Mouse (Mus musculus): ENCODE measurements around the gene Cnot2. TPM values are rescaled to one million over a fixed set of nuclear protein-coding genes. Genes with fewer than 3 reads are reported as not detected.

Cnot2 gene
- polyA plus RNA-seq, 1 experiment from 2014 or later = 28.1 TPM

GRCm38 (mm10) chr10:116505303-116506014 is 75.9 kb downstream of the Cnot2 start:
- no peak for ATAC-seq
- no peak for TF ChIP-seq CTCF (IDR thresholded peaks at IDR 0.05; ENCODE audit: low read depth)
- Histone ChIP-seq H3K9ac (ENCODE audit: low read depth, low read length) (no peak overlapping the region), H3K36me3 (ENCODE audit: control insufficient read depth, insufficient read depth) (0 out of 2 replicates have a peak, but pooled peaks cover 6% of the 10 kb centered on the region), H3K9me3 (ENCODE audit: control insufficient read depth) (no peaks in the 10 kb centered on the region), H3K27ac (ENCODE audit: low read depth, low read length) (no peak overlapping the region), H3K4me3 (ENCODE audit: low read depth, low read length) (no peak overlapping the region), H3K27me3 (replicated peaks; ENCODE audit: control insufficient read depth, insufficient read depth, low read length) (no peaks in the 10 kb centered on the region), H3K4me1 (replicated peaks; ENCODE audit: control insufficient read depth, insufficient read depth, low read length) (no peaks in the 10 kb centered on the region), H3K4me2 (replicated peaks; ENCODE audit: low read depth) (no peak overlapping the region)
- 83% methylated on average over 7 of the region's 7 CpGs for WGBS

DNA sequence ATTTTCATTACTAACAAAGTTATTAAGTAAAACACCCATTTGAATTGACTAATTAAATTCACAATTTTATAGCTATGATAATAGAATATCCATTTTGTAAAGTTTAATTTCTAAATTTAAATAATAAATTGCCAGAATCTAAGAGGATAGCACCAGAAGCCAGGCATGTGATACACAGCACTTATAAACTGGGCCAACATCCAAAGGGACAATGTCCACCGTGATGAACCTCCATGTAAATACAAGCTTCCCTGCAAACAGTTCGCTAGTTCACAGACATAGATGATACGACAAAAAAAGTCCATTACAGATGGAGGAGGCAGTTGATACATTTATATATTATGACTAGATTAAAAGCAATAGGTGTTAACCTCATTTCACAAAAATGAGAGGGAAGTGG is 88.5 kb downstream of the Cnot2 start:
- H3K36me3 ChIP-seq (ENCODE audit: control insufficient read depth, insufficient read depth) = peaks cover 30% of the 10 kb centered on the region
- 73% methylated on average over 3 of the region's 3 CpGs for WGBS
- no peak for ATAC-seq
- TF ChIP-seq CTCF (IDR thresholded peaks at IDR 0.05; ENCODE audit: low read depth) = no peak
- H3K27me3 ChIP-seq (replicated peaks; ENCODE audit: control insufficient read depth, insufficient read depth, low read length) = no peaks in the 10 kb centered on the region
- H3K9me3 ChIP-seq (ENCODE audit: control insufficient read depth) = no peaks in the 10 kb centered on the region
- no peak overlapping the region for H3K4me3 ChIP-seq (ENCODE audit: low read depth, low read length)
- no peak overlapping the region for H3K4me2 ChIP-seq (replicated peaks; ENCODE audit: low read depth)
- no peak overlapping the region for H3K9ac ChIP-seq (ENCODE audit: low read depth, low read length)
- no peaks in the 10 kb centered on the region for H3K4me1 ChIP-seq (replicated peaks; ENCODE audit: control insufficient read depth, insufficient read depth, low read length)
- no peak overlapping the region for H3K27ac ChIP-seq (ENCODE audit: low read depth, low read length)

DNA sequence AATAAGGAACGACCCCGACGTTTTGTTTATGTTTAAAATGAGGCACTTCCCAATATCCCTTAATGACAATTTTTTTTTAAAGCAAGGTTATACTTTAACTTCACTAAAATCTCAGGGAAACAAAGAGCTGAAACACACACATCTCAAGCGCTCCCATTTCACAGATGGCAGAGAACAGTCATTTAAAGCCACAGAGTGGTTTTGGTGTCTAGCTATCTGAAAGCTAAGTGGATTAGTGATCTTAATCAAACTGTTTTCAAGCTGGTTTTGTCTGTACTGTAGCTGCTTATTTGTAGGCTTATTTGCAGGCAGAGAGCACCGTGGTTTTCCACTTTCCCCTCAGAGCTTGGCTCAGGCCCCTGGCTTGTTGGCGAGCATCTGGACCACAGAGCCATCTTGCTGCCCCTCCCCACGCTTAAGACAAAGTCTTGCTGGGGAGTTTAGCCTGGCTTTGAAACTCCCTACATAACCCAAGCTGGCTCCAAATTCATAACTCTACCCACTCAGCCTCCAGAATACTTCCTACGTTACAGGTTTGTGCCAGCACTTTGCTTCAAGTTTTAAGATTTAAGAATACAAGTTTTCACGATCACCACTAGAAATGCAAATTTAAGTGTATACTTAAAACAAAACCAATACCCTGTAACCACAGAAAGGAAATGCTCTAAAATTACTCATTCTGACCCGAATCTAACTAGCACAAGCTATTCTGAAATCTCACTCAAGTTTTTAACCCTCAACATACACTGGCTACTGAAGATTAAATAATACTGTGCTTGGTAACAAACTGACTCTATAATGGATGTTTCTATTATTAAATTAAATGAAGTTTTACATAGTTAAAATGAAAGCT is 94.2 kb downstream of the Cnot2 start:
- Histone ChIP-seq H3K4me2 (replicated peaks; ENCODE audit: low read depth) (no peak overlapping the region), H3K9me3 (ENCODE audit: control insufficient read depth) (no peaks in the 10 kb centered on the region), H3K27ac (ENCODE audit: low read depth, low read length) (no peak overlapping the region), H3K27me3 (replicated peaks; ENCODE audit: control insufficient read depth, insufficient read depth, low read length) (no peaks in the 10 kb centered on the region), H3K36me3 (ENCODE audit: control insufficient read depth, insufficient read depth) (peaks cover 35% of the 10 kb centered on the region), H3K4me3 (ENCODE audit: low read depth, low read length) (no peak overlapping the region), H3K4me1 (replicated peaks; ENCODE audit: control insufficient read depth, insufficient read depth, low read length) (no peaks in the 10 kb centered on the region), H3K9ac (ENCODE audit: low read depth, low read length) (no peak overlapping the region)
- no peak for ATAC-seq
- 82% methylated on average over 10 of the region's 10 CpGs for WGBS
- no peak for TF ChIP-seq CTCF (IDR thresholded peaks at IDR 0.05; ENCODE audit: low read depth)

DNA sequence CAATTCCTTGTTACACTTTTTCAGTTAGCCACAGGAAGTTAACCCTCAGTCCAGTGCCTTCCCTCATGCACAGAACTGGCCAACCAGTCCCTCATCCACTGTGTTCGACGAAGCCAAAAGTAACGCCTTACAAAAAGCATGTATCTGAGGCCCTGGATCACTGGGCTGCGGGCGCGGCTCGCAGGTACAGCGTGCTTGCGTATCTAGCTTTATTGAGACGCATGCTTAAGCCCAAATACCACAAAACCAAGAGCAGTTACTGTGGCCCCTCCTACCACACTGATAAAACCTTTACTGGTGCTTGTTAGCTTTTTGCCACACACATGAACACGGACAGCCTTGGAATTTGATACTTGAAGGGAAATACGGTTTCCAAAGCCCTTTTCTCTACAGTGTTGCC is 99.4 kb downstream of the Cnot2 start:
- ATAC-seq = no peak
- Histone ChIP-seq H3K9ac (ENCODE audit: low read depth, low read length) (no peak overlapping the region), H3K4me3 (ENCODE audit: low read depth, low read length) (no peak overlapping the region), H3K4me2 (replicated peaks; ENCODE audit: low read depth) (no peak overlapping the region), H3K27me3 (replicated peaks; ENCODE audit: control insufficient read depth, insufficient read depth, low read length) (no peaks in the 10 kb centered on the region), H3K9me3 (ENCODE audit: control insufficient read depth) (no peaks in the 10 kb centered on the region), H3K4me1 (replicated peaks; ENCODE audit: control insufficient read depth, insufficient read depth, low read length) (no peaks in the 10 kb centered on the region), H3K27ac (ENCODE audit: low read depth, low read length) (no peak overlapping the region), H3K36me3 (ENCODE audit: control insufficient read depth, insufficient read depth) (peaks cover 25% of the 10 kb centered on the region)
- no peak for TF ChIP-seq CTCF (IDR thresholded peaks at IDR 0.05; ENCODE audit: low read depth)
- 71% methylated on average over 12 of the region's 12 CpGs for WGBS

DNA sequence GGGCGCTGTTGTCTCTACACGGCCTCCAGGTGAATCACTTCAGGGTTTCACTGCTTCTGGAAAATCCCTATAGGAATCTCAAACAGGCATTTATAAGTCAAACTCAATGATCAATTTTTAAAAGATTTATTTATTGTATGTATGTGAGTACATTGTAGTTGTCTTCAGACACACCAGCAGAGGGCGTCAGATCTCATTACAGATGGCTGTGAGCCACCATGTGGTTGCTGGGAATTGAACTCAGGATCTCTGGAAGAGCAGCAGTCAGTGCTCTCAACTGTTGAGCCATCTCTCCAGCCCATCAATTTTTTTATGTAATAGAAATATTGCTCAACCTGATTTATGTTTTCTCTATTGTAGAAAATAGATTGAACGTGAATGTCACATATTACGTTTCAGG is 100.3 kb downstream of the Cnot2 start:
- H3K9ac ChIP-seq (ENCODE audit: low read depth, low read length) = no peak overlapping the region
- no peak overlapping the region for H3K4me3 ChIP-seq (ENCODE audit: low read depth, low read length)
- H3K27ac ChIP-seq (ENCODE audit: low read depth, low read length) = no peak overlapping the region
- H3K9me3 ChIP-seq (ENCODE audit: control insufficient read depth) = 0 out of 2 replicates have a peak, but pooled peaks cover 4% of the 10 kb centered on the region
- H3K4me1 ChIP-seq (replicated peaks; ENCODE audit: control insufficient read depth, insufficient read depth, low read length) = no peaks in the 10 kb centered on the region
- H3K36me3 ChIP-seq (ENCODE audit: control insufficient read depth, insufficient read depth) = peaks cover 22% of the 10 kb centered on the region
- 91% methylated on average over 5 of the region's 5 CpGs for WGBS
- no peak overlapping the region for H3K4me2 ChIP-seq (replicated peaks; ENCODE audit: low read depth)
- ATAC-seq = no peak
- H3K27me3 ChIP-seq (replicated peaks; ENCODE audit: control insufficient read depth, insufficient read depth, low read length) = 0 out of 2 replicates have a peak, but pooled peaks cover 4% of the 10 kb centered on the region
- TF ChIP-seq CTCF (IDR thresholded peaks at IDR 0.05; ENCODE audit: low read depth) = peak; percentile 36

GRCm38 (mm10) chr10:116476559-116476958 is 104.8 kb downstream of the Cnot2 start:
- Histone ChIP-seq H3K9ac (ENCODE audit: low read depth, low read length) (no peak overlapping the region), H3K4me1 (replicated peaks; ENCODE audit: control insufficient read depth, insufficient read depth, low read length) (peaks cover 11% of the 10 kb centered on the region; the same call in 1 of the 2 replicates), H3K4me2 (replicated peaks; ENCODE audit: low read depth) (no peak overlapping the region), H3K36me3 (ENCODE audit: control insufficient read depth, insufficient read depth) (no peaks in the 10 kb centered on the region), H3K27me3 (replicated peaks; ENCODE audit: control insufficient read depth, insufficient read depth, low read length) (peaks cover 27% of the 10 kb centered on the region), H3K9me3 (ENCODE audit: control insufficient read depth) (0 out of 2 replicates have a peak, but pooled peaks cover 4% of the 10 kb centered on the region), H3K27ac (ENCODE audit: low read depth, low read length) (no peak overlapping the region), H3K4me3 (ENCODE audit: low read depth, low read length) (no peak overlapping the region)
- 86% methylated on average over 3 of the region's 3 CpGs for WGBS
- ATAC-seq = no peak
- TF ChIP-seq CTCF (IDR thresholded peaks at IDR 0.05; ENCODE audit: low read depth) = no peak
